26 mouse cellular contexts compared by ENCODE assay signal in the genomic region with DNA sequence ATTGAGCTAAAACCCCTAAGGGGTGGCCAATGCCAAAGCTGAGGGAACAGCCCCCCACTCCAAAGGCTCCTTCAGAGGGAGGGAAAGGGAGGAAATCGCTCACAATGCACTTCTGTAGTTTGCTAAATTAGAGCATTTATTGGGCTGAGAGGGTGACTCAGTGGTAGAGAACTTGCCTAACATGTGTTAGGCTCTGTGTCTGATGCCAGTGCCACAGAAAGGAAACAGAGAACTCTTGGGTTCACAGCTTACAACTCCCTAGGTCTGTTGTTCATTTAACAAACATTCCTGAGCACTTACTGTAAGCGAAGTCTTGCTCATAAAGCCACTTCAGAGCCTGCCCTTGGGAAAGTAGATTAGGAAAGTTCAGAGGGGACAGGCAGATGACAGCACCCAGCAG. TPM values are rescaled to one million over a fixed set of nuclear protein-coding genes. Genes with fewer than 3 reads are reported as not detected.
DNase-seq lines count a peak whose midpoint lies in the region; ATAC-seq and TF ChIP-seq lines count a peak whose summit lies in the region.
"Had no signal": no experiment of that assay in that cellular context is flagged by ENCODE, and none has a peak within 500 bp of the region (broad histone marks: within the 10 kb centered on the region; RNA-seq: fewer than 3 reads in every experiment).

No protein-coding gene starts in this region.

- ATAC-seq in lung, embryonic 14.5 days (ENCODE audit: insufficient read depth): no peak; the same call in 1 of the 2 replicates
- ATAC-seq: intestine, embryonic 16.5 days; liver, postnatal 0 days had no signal

- H3K27ac ChIP-seq in lung, embryonic 14.5 days (ENCODE audit: low read depth): peak overlapping the region; percentile 1; the same call in 1 of the 2 replicates
- H3K27ac ChIP-seq in embryonic facial prominence, embryonic 10.5 days (replicated peaks): peak overlapping the region; percentile 48; the same call in 1 of the 2 replicates
- H3K27ac ChIP-seq: hindbrain, embryonic 14.5 days had no signal

- no peak overlapping the region for H3K4me2 ChIP-seq in lung, embryonic 14.5 days
- H3K4me2 ChIP-seq: heart, embryonic 15.5 days; hindbrain, embryonic 14.5 days had no signal

- no peak for TF ChIP-seq CTCF in lung, embryonic 14.5 days (IDR thresholded peaks at IDR 0.05; ENCODE audit: low read depth)

- 0 out of 2 replicates have a peak, but pooled peaks cover 5% of the 10 kb centered on the region for H3K4me1 ChIP-seq in lung, embryonic 14.5 days (ENCODE audit: insufficient read depth)
- H3K4me1 ChIP-seq in embryonic facial prominence, embryonic 10.5 days: peaks cover 8% of the 10 kb centered on the region

- no peak overlapping the region for H3K4me3 ChIP-seq in lung, embryonic 14.5 days (ENCODE audit: low read depth, low read length)
- H3K4me3 ChIP-seq in embryonic facial prominence, embryonic 10.5 days: no peak overlapping the region
- H3K4me3 ChIP-seq: heart, embryonic 15.5 days had no signal

- H3K9me3 ChIP-seq in lung, embryonic 14.5 days (ENCODE audit: low read depth, low read length): no peaks in the 10 kb centered on the region
- no peaks in the 10 kb centered on the region for H3K9me3 ChIP-seq in embryonic facial prominence, embryonic 10.5 days
- H3K9me3 ChIP-seq: heart, embryonic 15.5 days had no signal

- DNase-seq in lung, embryonic 14.5 days: no peak
- DNase-seq in lung, postnatal 25 days (ENCODE audit: low spot score): no peak
- DNase-seq in embryonic facial prominence, embryonic 10.5 days (ENCODE audit: low spot score): no peak
- peak; percentile 94 for DNase-seq in fibroblast of lung, adult 2 months (ENCODE audit: low read depth)
- no peak for DNase-seq in spleen, postnatal 14 days (ENCODE audit: low spot score in 2 of 2)
- DNase-seq in gastrocnemius, postnatal 10 days: no peak
- DNase-seq in left cerebral cortex, adult 18-20 months (ENCODE audit: low spot score in 2 of 2): no peak
- DNase-seq: adrenal gland, postnatal 14 days; cerebellum, postnatal 25 days; kidney, postnatal 14 days; liver; liver, postnatal 0 days; right cerebral cortex, adult 18-20 months; thymus, adult 18-20 months had no signal

- no peaks in the 10 kb centered on the region for H3K36me3 ChIP-seq in lung, embryonic 14.5 days (ENCODE audit: insufficient read depth)
- H3K36me3 ChIP-seq in embryonic facial prominence, embryonic 10.5 days (replicated peaks): no peaks in the 10 kb centered on the region
- H3K36me3 ChIP-seq: heart, embryonic 15.5 days had no signal

- no peak overlapping the region for H3K9ac ChIP-seq in lung, embryonic 14.5 days
- H3K9ac ChIP-seq: heart, embryonic 15.5 days; hindbrain, embryonic 14.5 days; liver, postnatal 0 days had no signal

- WGBS in lung, embryonic 14.5 days: 44% methylated on average over 2 of the region's 2 CpGs
- WGBS in embryonic facial prominence, embryonic 10.5 days: 57% methylated on average over 2 of the region's 2 CpGs

- H3K27me3 ChIP-seq in lung, embryonic 14.5 days (ENCODE audit: insufficient read depth, low read length): no peaks in the 10 kb centered on the region
- no peaks in the 10 kb centered on the region for H3K27me3 ChIP-seq in embryonic facial prominence, embryonic 10.5 days (replicated peaks; ENCODE audit: low read depth, poor library complexity, severe bottlenecking)
- H3K27me3 ChIP-seq: heart, embryonic 15.5 days had no signal

RNA-seq across cellular contexts. Expression of gene Mrgprd, which starts 15.3 kb away (rescaled TPM):
- polyA plus RNA-seq in lung, embryonic 14.5 days (2014; fragmentation: Nextera tagmentation; extraction: Ambion mirVana): 0.05 TPM in 1 of 2 replicates, not detected in the other
- polyA plus RNA-seq in embryonic facial prominence, embryonic 10.5 days (2016; fragmentation: Nextera tagmentation; extraction: Ambion mirVana): not detected in 2 replicates
- total RNA-seq in gastrocnemius, postnatal 10 days (2021): not detected
- not detected for total RNA-seq in left cerebral cortex, adult 18-20 months (2021)
- total RNA-seq: adrenal gland, postnatal 14 days; layer of hippocampus, adult 8-10 months; left cerebral cortex, adult 8-10 months; megakaryocyte, adult 5-6 weeks; MEL; midbrain, postnatal 0 days had no signal
- polyA plus RNA-seq: forebrain, embryonic 11.5 days; gonadal fat pad, adult 2 months; heart, embryonic 15.5 days; hindbrain, embryonic 14.5 days; intestine, embryonic 16.5 days; liver, postnatal 0 days; midbrain, postnatal 0 days; neural tube, embryonic 11.5 days; small intestine, adult 2 months had no signal

RNA-seq across cellular contexts. Expression of gene Mrgprf, which starts 29.4 kb away (rescaled TPM):
- 0.55 and 1.0 TPM in 2 replicates for polyA plus RNA-seq in lung, embryonic 14.5 days (2014; fragmentation: Nextera tagmentation; extraction: Ambion mirVana)
- polyA plus RNA-seq in embryonic facial prominence, embryonic 10.5 days (2016; fragmentation: Nextera tagmentation; extraction: Ambion mirVana): 0.10 TPM in 1 of 2 replicates, not detected in the other
- 1 to 10 TPM; 5.6 to 9.3 TPM for total RNA-seq in gastrocnemius, postnatal 10 days (2021)
- 1 to 10 TPM; 1.7 to 1.8 TPM for total RNA-seq in left cerebral cortex, adult 18-20 months (2021)
- total RNA-seq: megakaryocyte, adult 5-6 weeks; MEL had no signal
- polyA plus RNA-seq: neural tube, embryonic 11.5 days had no signal

RNA-seq across cellular contexts. Expression of gene Tpcn2, which starts 46.2 kb away (rescaled TPM):
- 3.1 and 3.6 TPM in 2 replicates for polyA plus RNA-seq in lung, embryonic 14.5 days (2014; fragmentation: Nextera tagmentation; extraction: Ambion mirVana)
- polyA plus RNA-seq in embryonic facial prominence, embryonic 10.5 days (2016; fragmentation: Nextera tagmentation; extraction: Ambion mirVana): 6.5 TPM in 2 replicates
- total RNA-seq in gastrocnemius, postnatal 10 days (2021): 1 to 10 TPM; 3.6 to 7.2 TPM
- 1 to 10 TPM; 4.8 to 5.4 TPM for total RNA-seq in left cerebral cortex, adult 18-20 months (2021)
